Mouse (Mus musculus) lung, adult 2 months (tissue): ENCODE measurements at regions not wholly inside any gene's neighbourhood (a gene's known extent, or its start where the extent isn't known, plus 50 kb on each side); places are given as distances from the start of the nearest gene placed in this dataset.

Experiments used
- DNase-seq: peaks from one replicate; pipeline ENCODE4 v3.0.0; 2022
- H3K4me1 ChIP-seq: fragments of 200-500 bp; 2 replicates; pipeline ENCODE4 v1.6.1; 2011; ENCODE audit warnings: low read length; ENCODE audit not compliant: control insufficient read depth, insufficient read depth
- H3K4me3 ChIP-seq: fragments of 200-500 bp; replicated peaks from 2 replicates; pipeline ENCODE3; 2011; ENCODE audit warnings: low read depth, mild to moderate bottlenecking, control low read depth, low read length; ENCODE audit errors: extremely low read depth
- CTCF ChIP-seq: fragments of 200-500 bp; IDR thresholded peaks from 2 replicates; pipeline ENCODE4 v1.5.1; 2011; ENCODE audit warnings: mild to moderate bottlenecking, low read length, control low read depth; ENCODE audit not compliant: insufficient read depth
- POLR2A ChIP-seq: fragments of 200-500 bp; IDR thresholded peaks from 2 replicates; pipeline ENCODE4 v1.6.1; 2011; ENCODE audit warnings: low read depth, mild to moderate bottlenecking, control low read depth, low read length, borderline replicate concordance; ENCODE audit errors: extremely low read depth
- WGBS: fragments of 180-500 bp; shearing (Covaris S2); methylation state at CpG from one replicate; pipeline ENCODE4 v1.1.7; 2018; 5-methylcytosine and 5-hydroxymethylcytosine counted together

- TF ChIP-seq POLR2A (no peak), CTCF (no peak)
- H3K4me1 ChIP-seq: 0 out of 2 replicates have a peak, but pooled peaks cover 2% of the 10 kb centered on the region
- H3K4me3 ChIP-seq: no peak overlapping the region
- DNase-seq: no peak
- WGBS: 63% methylated on average over 6 of the region's 6 CpGs
Observed at GRCm38 (mm10) chr16:30155486-30156246, 91.5 kb downstream of the Hes1 start.

DNA sequence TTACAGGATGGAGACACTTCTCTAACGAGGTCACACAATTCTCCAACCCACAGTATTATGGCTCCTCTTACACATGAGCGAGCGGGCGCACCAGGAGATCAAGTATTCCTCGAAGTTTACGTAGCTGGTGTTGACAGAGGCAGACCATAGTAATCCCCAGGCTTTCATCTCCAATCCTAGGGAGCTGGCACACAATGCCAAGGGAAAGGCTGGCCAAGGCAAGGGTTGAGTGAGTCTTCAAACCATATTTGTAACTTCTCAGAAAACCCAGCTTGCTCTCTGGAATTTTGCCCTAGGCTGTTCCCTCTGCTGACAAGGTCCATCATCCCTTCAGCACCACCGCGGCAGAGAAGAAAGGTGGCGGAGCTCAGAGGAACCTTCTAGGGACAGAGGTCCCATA lies 94.0 kb downstream of the Hes1 start:
- WGBS: 90% methylated on average over 9 of the region's 9 CpGs
- Histone ChIP-seq H3K4me3 (no peak overlapping the region), H3K4me1 (0 out of 2 replicates have a peak, but pooled peaks cover 2% of the 10 kb centered on the region)
- DNase-seq: no peak
- TF ChIP-seq CTCF (no peak), POLR2A (no peak)

- no peak for DNase-seq
- WGBS: 33% methylated on average over 2 of the region's 2 CpGs
- no peak overlapping the region for H3K4me3 ChIP-seq
- TF ChIP-seq CTCF: no peak
- TF ChIP-seq POLR2A: no peak
- no peaks in the 10 kb centered on the region for H3K4me1 ChIP-seq
Observed at GRCm38 (mm10) chr16:30160399-30160798, 96.2 kb downstream of the Hes1 start.

DNA sequence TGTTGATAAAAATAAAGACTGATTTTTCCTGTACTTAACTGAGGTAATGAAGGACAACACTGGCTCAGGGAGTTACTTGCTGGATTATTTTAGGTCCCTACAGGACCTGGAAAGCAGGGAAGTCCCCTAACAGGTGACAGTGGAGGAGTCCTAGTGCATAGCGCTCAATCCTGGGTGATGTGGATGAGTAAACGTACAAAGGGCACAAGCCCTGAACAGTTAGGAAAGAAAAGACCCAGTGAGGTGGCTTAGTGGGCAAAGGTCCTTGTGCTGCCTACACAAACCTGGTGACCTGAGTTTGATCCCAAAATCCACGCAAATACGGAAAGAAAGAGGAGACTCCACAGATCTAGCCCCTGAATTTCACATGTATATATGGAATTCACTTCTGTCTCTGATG lies 99.1 kb downstream of the Hes1 start:
- WGBS: 89% methylated on average over 4 of the region's 4 CpGs
- no peak overlapping the region for H3K4me3 ChIP-seq
- no peak for TF ChIP-seq CTCF
- TF ChIP-seq POLR2A: no peak
- no peak for DNase-seq
- H3K4me1 ChIP-seq: no peaks in the 10 kb centered on the region

DNA sequence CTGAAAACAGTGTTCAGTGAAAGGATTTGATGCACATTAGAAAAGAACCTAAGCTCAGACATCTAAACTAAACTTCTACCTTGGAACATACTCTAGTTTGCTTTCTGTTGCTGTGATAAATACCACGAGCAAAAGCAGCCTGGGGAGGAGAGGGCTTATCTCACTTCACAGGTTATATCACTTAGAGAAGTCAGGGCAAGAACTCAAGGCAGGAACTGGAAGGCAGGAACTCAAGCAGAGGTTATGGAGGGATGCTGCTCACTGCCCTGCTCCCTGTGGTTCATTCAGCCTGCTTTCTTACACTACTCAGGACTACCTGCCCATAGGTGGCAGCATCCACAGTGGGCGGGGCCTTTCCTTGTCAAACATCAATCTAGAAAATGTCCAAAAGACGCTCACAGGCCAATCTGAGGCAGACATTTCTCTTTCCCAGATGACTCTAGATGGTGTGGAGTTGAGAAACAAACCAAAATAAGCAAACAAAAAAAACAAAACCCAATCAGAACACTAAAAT lies 101.5 kb downstream of the Hes1 start:
- WGBS: 70% methylated on average over 3 of the region's 3 CpGs
- Histone ChIP-seq H3K4me1 (no peaks in the 10 kb centered on the region), H3K4me3 (no peak overlapping the region)
- no peak for DNase-seq
- no peak for TF ChIP-seq POLR2A
- TF ChIP-seq CTCF: no peak

DNA sequence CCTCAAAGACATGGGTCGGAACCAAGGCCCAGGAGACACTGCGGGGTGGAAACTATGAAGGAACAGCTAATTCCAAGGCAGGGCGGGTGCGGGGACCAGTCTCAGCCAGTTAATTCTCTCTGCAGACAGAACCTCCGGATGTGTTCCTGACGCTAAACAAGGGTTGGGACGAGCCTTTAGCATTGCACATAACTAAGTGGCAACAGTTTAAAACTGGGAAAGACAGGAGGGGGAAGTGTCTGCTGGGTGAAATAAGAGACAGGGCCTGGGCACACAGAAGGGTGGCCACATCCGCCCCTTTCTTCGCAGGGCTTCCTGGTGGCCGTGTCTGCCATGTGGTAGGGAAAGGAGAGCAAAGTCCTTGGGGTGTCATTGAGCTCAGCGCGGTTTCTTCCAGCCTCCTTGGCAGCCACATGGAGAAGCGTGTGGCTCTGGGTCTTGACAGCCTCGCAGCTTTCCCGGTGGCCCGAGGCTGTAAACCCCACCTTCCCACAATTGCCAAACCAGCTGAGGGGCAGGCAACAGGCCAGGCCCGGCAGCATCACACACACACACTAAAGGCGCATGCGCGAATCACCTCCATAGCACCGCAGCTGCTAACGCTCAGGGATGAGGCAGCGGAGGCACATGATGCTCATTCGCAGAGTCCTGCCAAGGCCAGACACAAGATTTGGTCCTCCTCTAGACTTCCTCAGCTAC lies 95.8 kb downstream of the Cpn2 start:
- Histone ChIP-seq H3K4me1 (peaks cover 10% of the 10 kb centered on the region; the same call in 1 of the 2 replicates), H3K4me3 (no peak overlapping the region)
- WGBS: 55% methylated on average over 24 of the region's 24 CpGs
- TF ChIP-seq CTCF: no peak
- no peak for TF ChIP-seq POLR2A
- no peak for DNase-seq

DNA sequence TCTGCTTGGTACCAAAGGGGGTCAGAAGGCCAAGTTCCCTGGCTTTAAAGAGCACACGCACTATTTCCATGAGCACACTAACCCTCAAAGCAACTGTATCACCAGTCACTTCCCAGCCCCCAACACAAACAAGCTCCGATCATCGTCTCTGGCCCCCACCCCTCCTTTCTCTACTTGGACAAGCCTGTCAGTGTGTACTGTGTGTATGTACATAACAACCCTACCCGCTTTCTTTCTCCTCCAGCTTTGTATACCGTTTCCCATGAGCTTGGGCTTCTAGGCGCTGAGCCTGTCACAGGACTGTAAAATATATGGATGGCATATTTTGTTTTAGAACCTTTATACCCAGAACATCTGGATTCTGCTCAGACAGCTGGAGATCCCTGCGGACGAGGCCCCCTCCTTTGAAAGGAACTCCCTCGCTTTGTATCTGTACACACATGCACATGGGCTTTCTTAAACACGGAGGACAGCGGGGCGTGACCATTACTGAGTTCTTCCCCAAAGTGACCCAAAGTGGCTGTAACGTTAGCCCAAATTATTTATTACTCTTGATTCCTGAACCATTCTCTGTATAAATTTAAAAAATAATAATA lies 95.1 kb downstream of the Cpn2 start:
- Histone ChIP-seq H3K4me1 (peaks cover 10% of the 10 kb centered on the region; the same call in 1 of the 2 replicates), H3K4me3 (no peak overlapping the region)
- 61% methylated on average over 13 of the region's 13 CpGs for WGBS
- TF ChIP-seq CTCF: no peak
- no peak for TF ChIP-seq POLR2A
- no peak for DNase-seq

DNA sequence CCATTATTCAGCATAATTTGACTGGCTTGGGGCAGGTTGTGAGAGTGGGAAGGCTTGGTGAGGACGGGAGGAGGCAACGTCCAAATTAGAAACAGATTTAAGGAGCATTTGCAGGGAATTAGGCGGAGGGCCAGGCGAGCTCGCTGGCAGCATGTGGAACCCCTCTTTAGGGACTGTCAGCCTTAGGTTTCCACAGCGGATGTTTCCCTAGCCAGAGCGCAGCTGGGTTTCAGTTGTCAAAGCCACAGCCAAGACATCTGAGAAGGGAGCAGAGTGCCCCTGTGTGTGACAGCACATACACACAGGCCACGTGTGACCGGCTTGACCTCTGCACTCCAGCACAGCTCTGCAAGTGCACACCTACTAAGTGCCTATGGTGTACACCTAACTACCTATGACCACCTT lies 94.5 kb downstream of the Cpn2 start:
- Histone ChIP-seq H3K4me3 (no peak overlapping the region), H3K4me1 (peaks cover 10% of the 10 kb centered on the region; the same call in 1 of the 2 replicates)
- 55% methylated on average over 9 of the region's 9 CpGs for WGBS
- DNase-seq: no peak
- TF ChIP-seq CTCF: no peak
- no peak for TF ChIP-seq POLR2A

GRCm38 (mm10) chr16:30173953-30174874 lies 93.1 kb downstream of the Cpn2 start:
- peaks cover 10% of the 10 kb centered on the region; the same call in 1 of the 2 replicates for H3K4me1 ChIP-seq
- TF ChIP-seq POLR2A (no peak), CTCF (no peak)
- 60% methylated on average over 8 of the region's 8 CpGs for WGBS
- no peak overlapping the region for H3K4me3 ChIP-seq
- DNase-seq: no peak
